Mouse (Mus musculus): ENCODE results near the gene Adora3. TPM values are rescaled to one million over a fixed set of nuclear protein-coding genes. Genes with fewer than 3 reads are reported as not detected.

Adora3 gene
- polyA plus RNA-seq, 1 experiment from 2014 or later = 0.27 TPM

DNA sequence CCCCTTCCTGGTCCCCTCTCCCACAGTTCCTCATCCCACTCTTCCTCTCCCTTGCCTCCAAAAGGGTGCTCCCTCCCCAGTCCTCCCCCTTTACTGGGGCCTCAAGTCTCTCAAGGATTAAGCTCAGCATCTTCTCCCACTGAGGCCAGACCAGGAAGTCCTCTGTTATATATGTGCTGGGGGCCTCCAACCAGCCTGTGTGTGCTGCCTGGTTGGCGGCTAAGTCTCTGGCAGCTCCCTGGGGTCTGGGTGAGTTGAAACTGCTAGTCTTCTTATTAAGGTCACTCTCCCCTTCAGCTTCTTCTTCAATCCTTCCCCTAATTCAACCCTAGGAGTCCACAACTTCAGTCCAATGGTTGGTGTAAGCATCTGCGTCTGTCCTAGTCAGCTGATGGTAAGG, 12.5 kb downstream of the Adora3 start:
- WGBS = 92% methylated on average over 2 of the region's 2 CpGs
- no peak overlapping the region for H3K4me2 ChIP-seq (replicated peaks)

DNA sequence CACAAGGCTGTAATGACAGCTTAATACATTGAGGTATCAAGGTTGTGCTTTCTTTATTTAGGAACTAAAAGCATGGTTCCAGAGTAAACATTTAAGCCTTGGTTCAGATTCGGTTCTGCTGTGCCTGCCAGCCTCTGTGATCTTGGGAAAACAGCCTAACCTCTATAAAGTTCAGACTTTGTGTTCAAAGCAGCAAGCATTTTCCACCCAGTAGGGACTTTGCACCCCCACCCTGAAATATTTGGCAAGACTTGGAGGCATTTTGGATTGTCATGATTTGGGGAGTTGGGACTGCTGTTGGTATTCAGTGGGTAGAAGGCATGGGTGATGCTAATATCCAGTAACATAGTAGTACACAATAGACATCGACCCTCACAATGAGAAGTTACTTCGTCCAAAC, 18.3 kb downstream of the Adora3 start:
- WGBS = 81% methylated on average over 3 of the region's 3 CpGs
- no peak for DNase-seq (ENCODE audit: low spot score)
- no peak overlapping the region for H3K4me2 ChIP-seq (replicated peaks)
- no peak overlapping the region for H3K9ac ChIP-seq
- H3K36me3 ChIP-seq (replicated peaks; ENCODE audit: control insufficient read depth, insufficient read depth) = no peaks in the 10 kb centered on the region
- H3K27me3 ChIP-seq (ENCODE audit: control insufficient read depth, insufficient read depth, low read length) = no peaks in the 10 kb centered on the region
- H3K27ac ChIP-seq = no peak overlapping the region
- no peaks in the 10 kb centered on the region for H3K4me1 ChIP-seq (replicated peaks; ENCODE audit: control insufficient read depth, insufficient read depth, low read length)
- no peak for ATAC-seq (ENCODE audit: low FRiP score)
- no peak overlapping the region for H3K4me3 ChIP-seq (replicated peaks; ENCODE audit: low read length)
- H3K9me3 ChIP-seq (ENCODE audit: control insufficient read depth, low read length) = no peaks in the 10 kb centered on the region

More for the DNA sequence above, 12.5 kb downstream of the Adora3 start:
- no peaks in the 10 kb centered on the region for H3K36me3 ChIP-seq (replicated peaks; ENCODE audit: control insufficient read depth, insufficient read depth)
- no peaks in the 10 kb centered on the region for H3K4me1 ChIP-seq (replicated peaks; ENCODE audit: control insufficient read depth, insufficient read depth, low read length)
- no peak overlapping the region for H3K9ac ChIP-seq
- DNase-seq (ENCODE audit: low spot score) (no peak), ATAC-seq (ENCODE audit: low FRiP score) (no peak)
- H3K27me3 ChIP-seq (ENCODE audit: control insufficient read depth, insufficient read depth, low read length) = no peaks in the 10 kb centered on the region
- no peak overlapping the region for H3K27ac ChIP-seq
- H3K9me3 ChIP-seq (ENCODE audit: control insufficient read depth, low read length) = no peaks in the 10 kb centered on the region
- H3K4me3 ChIP-seq (replicated peaks; ENCODE audit: low read length) = no peak overlapping the region

GRCm38 (mm10) chr3:105890220-105890619, 19.6 kb downstream of the Adora3 start:
- 77% methylated on average over 4 of the region's 4 CpGs for WGBS
- no peaks in the 10 kb centered on the region for H3K36me3 ChIP-seq (replicated peaks; ENCODE audit: control insufficient read depth, insufficient read depth)
- ATAC-seq (ENCODE audit: low FRiP score) = no peak

GRCm38 (mm10) chr3:105891141-105891540, 20.5 kb downstream of the Adora3 start:
- no peak for DNase-seq (ENCODE audit: low spot score)
- Histone ChIP-seq H3K9me3 (ENCODE audit: control insufficient read depth, low read length) (no peaks in the 10 kb centered on the region), H3K27me3 (ENCODE audit: control insufficient read depth, insufficient read depth, low read length) (no peaks in the 10 kb centered on the region), H3K4me1 (replicated peaks; ENCODE audit: control insufficient read depth, insufficient read depth, low read length) (no peaks in the 10 kb centered on the region), H3K27ac (no peak overlapping the region), H3K4me3 (replicated peaks; ENCODE audit: low read length) (no peak overlapping the region), H3K9ac (no peak overlapping the region), H3K36me3 (replicated peaks; ENCODE audit: control insufficient read depth, insufficient read depth) (no peaks in the 10 kb centered on the region), H3K4me2 (replicated peaks) (no peak overlapping the region)
- 83% methylated on average over 3 of the region's 3 CpGs for WGBS
- ATAC-seq (ENCODE audit: low FRiP score) = no peak

More at GRCm38 (mm10) chr3:105890220-105890619, 19.6 kb downstream of the Adora3 start:
- Histone ChIP-seq H3K4me2 (replicated peaks) (no peak overlapping the region), H3K4me1 (replicated peaks; ENCODE audit: control insufficient read depth, insufficient read depth, low read length) (no peaks in the 10 kb centered on the region), H3K9me3 (ENCODE audit: control insufficient read depth, low read length) (no peaks in the 10 kb centered on the region), H3K27me3 (ENCODE audit: control insufficient read depth, insufficient read depth, low read length) (no peaks in the 10 kb centered on the region), H3K27ac (no peak overlapping the region), H3K9ac (no peak overlapping the region), H3K4me3 (replicated peaks; ENCODE audit: low read length) (no peak overlapping the region)
- no peak for DNase-seq (ENCODE audit: low spot score)

DNA sequence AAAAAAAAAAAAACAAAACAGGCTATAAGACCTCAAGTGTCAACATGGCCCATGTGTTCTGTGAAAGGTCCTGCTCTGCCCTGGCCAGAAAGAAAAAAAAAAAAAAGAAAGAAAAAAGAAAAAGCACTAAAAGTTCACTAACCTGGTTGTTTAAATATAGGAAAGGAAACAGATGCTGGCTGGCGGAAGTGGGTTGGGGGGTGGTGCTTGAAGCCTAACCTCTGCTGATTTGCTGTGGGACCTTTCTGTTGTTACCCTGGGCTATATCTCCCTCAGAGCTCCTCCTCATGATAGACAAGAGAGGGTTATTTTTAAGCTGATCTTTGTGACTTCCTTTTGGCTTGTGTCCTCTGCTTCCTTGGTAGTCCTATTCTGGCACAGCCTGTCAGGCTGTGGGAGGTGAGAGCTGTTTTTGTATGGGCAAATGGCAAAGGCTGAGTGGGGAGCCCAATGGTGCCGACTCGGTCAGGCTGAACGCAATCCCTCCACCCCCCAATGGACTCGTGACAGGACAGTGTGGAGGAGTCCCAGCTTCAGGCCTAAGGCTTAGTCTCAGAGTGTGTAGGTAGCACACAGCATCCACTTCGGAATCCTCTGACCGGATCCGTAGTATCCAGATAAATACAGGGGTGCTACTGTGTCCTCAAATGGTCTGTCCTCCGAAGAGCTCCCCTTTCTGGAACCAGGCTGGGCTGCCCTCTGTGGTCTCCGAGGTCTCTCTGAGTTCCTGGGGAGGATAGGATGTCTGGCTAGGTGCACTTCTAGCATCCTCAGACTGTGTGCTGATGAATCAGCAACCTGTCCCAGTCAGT, 21.3 kb downstream of the Adora3 start:
- Histone ChIP-seq H3K27ac (no peak overlapping the region), H3K9me3 (ENCODE audit: control insufficient read depth, low read length) (no peaks in the 10 kb centered on the region), H3K4me1 (replicated peaks; ENCODE audit: control insufficient read depth, insufficient read depth, low read length) (no peaks in the 10 kb centered on the region), H3K4me2 (replicated peaks) (no peak overlapping the region), H3K36me3 (replicated peaks; ENCODE audit: control insufficient read depth, insufficient read depth) (no peaks in the 10 kb centered on the region), H3K9ac (no peak overlapping the region), H3K27me3 (ENCODE audit: control insufficient read depth, insufficient read depth, low read length) (no peaks in the 10 kb centered on the region), H3K4me3 (replicated peaks; ENCODE audit: low read length) (no peak overlapping the region)
- no peak for DNase-seq (ENCODE audit: low spot score)
- ATAC-seq (ENCODE audit: low FRiP score) = no peak
- WGBS = 90% methylated on average over 10 of the region's 10 CpGs

GRCm38 (mm10) chr3:105892572-105893495, 22.2 kb downstream of the Adora3 start:
- no peaks in the 10 kb centered on the region for H3K27me3 ChIP-seq (ENCODE audit: control insufficient read depth, insufficient read depth, low read length)
- no peak overlapping the region for H3K4me2 ChIP-seq (replicated peaks)
- no peaks in the 10 kb centered on the region for H3K4me1 ChIP-seq (replicated peaks; ENCODE audit: control insufficient read depth, insufficient read depth, low read length)
- no peaks in the 10 kb centered on the region for H3K36me3 ChIP-seq (replicated peaks; ENCODE audit: control insufficient read depth, insufficient read depth)
- no peak for DNase-seq (ENCODE audit: low spot score)
- ATAC-seq (ENCODE audit: low FRiP score) = no peak
- H3K4me3 ChIP-seq (replicated peaks; ENCODE audit: low read length) = no peak overlapping the region
- WGBS = 87% methylated on average over 19 of the region's 19 CpGs
- no peaks in the 10 kb centered on the region for H3K9me3 ChIP-seq (ENCODE audit: control insufficient read depth, low read length)
- no peak overlapping the region for H3K9ac ChIP-seq
- no peak overlapping the region for H3K27ac ChIP-seq

- Histone ChIP-seq H3K4me2 (replicated peaks) (no peak overlapping the region), H3K4me1 (replicated peaks; ENCODE audit: control insufficient read depth, insufficient read depth, low read length) (no peaks in the 10 kb centered on the region), H3K4me3 (replicated peaks; ENCODE audit: low read length) (no peak overlapping the region), H3K9me3 (ENCODE audit: control insufficient read depth, low read length) (no peaks in the 10 kb centered on the region), H3K27me3 (ENCODE audit: control insufficient read depth, insufficient read depth, low read length) (no peaks in the 10 kb centered on the region), H3K36me3 (replicated peaks; ENCODE audit: control insufficient read depth, insufficient read depth) (no peaks in the 10 kb centered on the region), H3K9ac (no peak overlapping the region), H3K27ac (no peak overlapping the region)
- WGBS = 68% methylated on average over 6 of the region's 6 CpGs
- DNase-seq (ENCODE audit: low spot score) = no peak
- no peak for ATAC-seq (ENCODE audit: low FRiP score)
Measured at GRCm38 (mm10) chr3:105893941-105894391, 23.3 kb downstream of the Adora3 start.

- DNase-seq (ENCODE audit: low spot score) (peak; percentile 48), ATAC-seq (ENCODE audit: low FRiP score) (no peak)
- H3K27ac ChIP-seq = no peak overlapping the region
- no peak overlapping the region for H3K4me2 ChIP-seq (replicated peaks)
- H3K9ac ChIP-seq = no peak overlapping the region
- H3K36me3 ChIP-seq (replicated peaks; ENCODE audit: control insufficient read depth, insufficient read depth) = no peaks in the 10 kb centered on the region
- no peaks in the 10 kb centered on the region for H3K4me1 ChIP-seq (replicated peaks; ENCODE audit: control insufficient read depth, insufficient read depth, low read length)
- H3K9me3 ChIP-seq (ENCODE audit: control insufficient read depth, low read length) = no peaks in the 10 kb centered on the region
- WGBS = 81% methylated on average over 23 of the region's 23 CpGs
- no peak overlapping the region for H3K4me3 ChIP-seq (replicated peaks; ENCODE audit: low read length)
- no peaks in the 10 kb centered on the region for H3K27me3 ChIP-seq (ENCODE audit: control insufficient read depth, insufficient read depth, low read length)
Measured at GRCm38 (mm10) chr3:105894601-105895592, 24.2 kb downstream of the Adora3 start.

Data from hindbrain, embryonic 14.5 days (tissue).